ENCODE assay signal across 24 mouse cellular contexts in the genomic region with DNA sequence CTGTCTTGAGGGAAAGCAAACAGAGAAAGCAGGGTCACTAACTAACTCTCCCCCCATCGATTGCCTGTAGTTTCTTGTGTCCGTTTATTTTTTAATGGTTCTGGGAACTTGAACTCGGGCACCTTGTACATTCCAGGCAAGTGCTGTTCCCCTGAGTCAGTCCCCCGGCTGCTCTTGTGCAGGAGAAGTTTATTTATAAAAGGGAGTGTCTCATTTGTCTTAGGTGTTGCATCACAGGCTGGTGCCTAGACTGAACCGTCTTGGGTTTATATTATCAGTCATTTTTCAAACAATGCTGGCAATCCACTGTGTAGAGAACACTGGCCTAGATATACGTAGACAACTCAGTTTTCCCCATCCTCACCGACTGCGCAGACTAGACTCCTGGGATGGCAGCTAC.
DNase-seq lines count a peak whose midpoint lies in the region; ATAC-seq and TF ChIP-seq lines count a peak whose summit lies in the region.
"Had no signal": no experiment of that assay in that cellular context is flagged by ENCODE, and none has a peak within 500 bp of the region (broad histone marks: within the 10 kb centered on the region; RNA-seq: fewer than 3 reads in every experiment).

No protein-coding gene starts in this region.

- no peaks in the 10 kb centered on the region for H3K27me3 ChIP-seq in liver, adult 2 months (ENCODE audit: control insufficient read depth, insufficient read depth, low read length)
- no peaks in the 10 kb centered on the region for H3K27me3 ChIP-seq in liver, embryonic 12.5 days (replicated peaks)
- H3K27me3 ChIP-seq: heart, embryonic 15.5 days; liver, embryonic 13.5 days; neural tube, embryonic 15.5 days had no signal

- peaks cover 7% of the 10 kb centered on the region; the same call in 1 of the 2 replicates for H3K36me3 ChIP-seq in liver, adult 2 months (ENCODE audit: control insufficient read depth, insufficient read depth, low read length)
- H3K36me3 ChIP-seq in liver, embryonic 12.5 days = peaks cover 21% of the 10 kb centered on the region

- WGBS in liver, adult 2 months = 44% methylated on average over 8 of the region's 8 CpGs
- 63% methylated on average over 8 of the region's 8 CpGs for WGBS in liver, embryonic 12.5 days (ENCODE audit: insufficient replicate concordance)

- DNase-seq in liver, adult 2 months (ENCODE audit: extremely low read depth, low read depth, low spot score) = no peak
- DNase-seq in 3134 (ENCODE audit: extremely low read depth, insufficient read length, low spot score) = peak; percentile 48
- peak; percentile 51 for DNase-seq in lung, postnatal 36 days
- no peak for DNase-seq in thymus, postnatal 25 days
- DNase-seq in cerebellum, adult 11 months = no peak
- DNase-seq in adrenal gland, adult 8-10 months = no peak
- DNase-seq: adrenal gland, postnatal 25 days; cerebellum, adult 11-12 months; cerebellum, postnatal 10 days; forebrain, postnatal 0 days; gastrocnemius, postnatal 25 days; heart, postnatal 36 days; kidney, postnatal 36 days; layer of hippocampus, postnatal 36 days; liver, embryonic 13.5 days; right cerebral cortex, adult 18-20 months; right cerebral cortex, postnatal 4 days had no signal

- no peaks in the 10 kb centered on the region for H3K79me2 ChIP-seq in liver, adult 2 months (ENCODE audit: control insufficient read depth, insufficient read depth, low read length)

- H3K9me3 ChIP-seq in liver, embryonic 12.5 days (replicated peaks) = no peaks in the 10 kb centered on the region
- H3K9me3 ChIP-seq: embryonic facial prominence, embryonic 10.5 days; heart, embryonic 15.5 days; liver, embryonic 13.5 days; neural tube, embryonic 15.5 days had no signal

- H3K27ac ChIP-seq in liver, adult 2 months (replicated peaks; ENCODE audit: insufficient read depth, low read depth, low read length) = peak overlapping the region; percentile 62
- H3K27ac ChIP-seq in liver, embryonic 12.5 days = no peak overlapping the region
- H3K27ac ChIP-seq in embryonic fibroblast, embryonic 13.5 days (ENCODE audit: insufficient read depth, low read length) = peak overlapping the region; percentile 97
- H3K27ac ChIP-seq: embryonic facial prominence, embryonic 10.5 days; heart, embryonic 15.5 days; hindbrain, embryonic 14.5 days; liver, embryonic 13.5 days; macrophage; neural tube, embryonic 15.5 days had no signal

- H3K4me2 ChIP-seq in liver, embryonic 12.5 days = no peak overlapping the region
- H3K4me2 ChIP-seq: heart, embryonic 15.5 days; hindbrain, embryonic 14.5 days; liver, embryonic 13.5 days; neural tube, embryonic 15.5 days had no signal

- no peak for ATAC-seq in liver, embryonic 12.5 days
- ATAC-seq: forebrain, postnatal 0 days had no signal

- TF ChIP-seq CTCF in liver, adult 2 months (IDR thresholded peaks at IDR 0.05; ENCODE audit: low read depth, low read length) = no peak
- TF ChIP-seq CTCF in embryonic fibroblast, embryonic 13.5 days (IDR thresholded peaks at IDR 0.05; ENCODE audit: borderline replicate concordance, insufficient read depth, low read length) = no peak

- no peak overlapping the region for H3K4me3 ChIP-seq in liver, adult 2 months (ENCODE audit: insufficient read depth, low read depth, low read length)
- H3K4me3 ChIP-seq in liver, embryonic 12.5 days = no peak overlapping the region
- H3K4me3 ChIP-seq in embryonic fibroblast, embryonic 13.5 days (ENCODE audit: insufficient read depth, low read length) = no peak overlapping the region
- H3K4me3 ChIP-seq: embryonic facial prominence, embryonic 10.5 days; heart, embryonic 15.5 days; liver, embryonic 13.5 days; neural tube, embryonic 15.5 days had no signal

- no peak for TF ChIP-seq POLR2A in liver, adult 2 months (IDR thresholded peaks at IDR 0.05; ENCODE audit: extremely low read depth, insufficient read depth, low read length)
- TF ChIP-seq POLR2A in embryonic fibroblast, embryonic 13.5 days (IDR thresholded peaks at IDR 0.05; ENCODE audit: low read depth, low read length) = no peak

- H3K9ac ChIP-seq in liver, adult 2 months (ENCODE audit: low read depth, low read length) = no peak overlapping the region
- no peak overlapping the region for H3K9ac ChIP-seq in liver, embryonic 12.5 days
- H3K9ac ChIP-seq: forebrain, postnatal 0 days; heart, embryonic 15.5 days; hindbrain, embryonic 14.5 days; liver, embryonic 13.5 days; neural tube, embryonic 15.5 days had no signal

- H3K4me1 ChIP-seq in liver, adult 2 months (ENCODE audit: control insufficient read depth, insufficient read depth, low read length) = peaks cover 20% of the 10 kb centered on the region
- no peaks in the 10 kb centered on the region; the same call in 1 of the 2 replicates for H3K4me1 ChIP-seq in liver, embryonic 12.5 days
- peaks cover 14% of the 10 kb centered on the region for H3K4me1 ChIP-seq in embryonic fibroblast, embryonic 13.5 days (ENCODE audit: control insufficient read depth, insufficient read depth, low read length)
- H3K4me1 ChIP-seq: heart, embryonic 15.5 days; liver, embryonic 13.5 days; neural tube, embryonic 15.5 days had no signal

Comparison
In these comparisons a context has a peak if more than half of its experiments do, and no peak if none do; other contexts are left out.
1. DNase-seq: peak in 3134 (single experiment) and lung, postnatal 36 days (single experiment); none in liver, adult 2 months (single experiment), thymus, postnatal 25 days (single experiment), cerebellum, adult 11 months (single experiment) and adrenal gland, adult 8-10 months (single experiment).